Mouse (Mus musculus) liver, embryonic 14.5 days (tissue): Measurements from ENCODE around the gene Ccl28.
"Not testable (repeated sequence)": the region's sequence is repeated elsewhere in the genome, so short reads cannot be mapped to it uniquely, and the experiment has no call there.

ENCODE experiments used
- CTCF ChIP-seq: IDR thresholded peaks from 2 replicates; pipeline ENCODE4 v1.5.1; 2016; ENCODE audit warnings: antibody characterized with exemption, low read depth, control low read depth
- EP300 ChIP-seq: IDR thresholded peaks from 2 replicates; pipeline ENCODE4 v1.6.1; 2016; ENCODE audit warnings: antibody characterized with exemption, low read depth

DNA sequence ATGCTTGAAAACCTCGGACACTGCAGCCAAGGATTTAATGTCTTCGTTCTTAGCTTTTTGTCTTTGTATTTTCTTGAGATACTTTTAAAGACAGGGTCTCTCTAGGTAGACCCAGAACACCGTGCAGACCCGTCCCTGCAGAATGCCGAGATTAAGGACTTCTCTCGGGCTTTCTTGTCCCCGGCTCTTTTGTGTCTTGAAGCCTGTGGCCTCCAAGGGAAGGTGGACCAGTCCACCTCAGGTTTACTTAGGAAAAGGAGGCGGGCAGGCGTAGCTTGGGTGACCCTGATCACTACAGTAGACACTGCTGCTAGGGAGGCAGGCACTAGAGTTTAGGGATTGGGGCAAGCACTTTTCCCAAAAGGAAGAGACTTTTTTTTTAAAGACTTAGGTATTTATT is 19.3 kb upstream of the Ccl28 start:
- TF ChIP-seq CTCF, EP300: not testable (repeated sequence)
